Mouse (Mus musculus): ENCODE results near the gene Mfsd5.

Mfsd5 gene

GRCm38 (mm10) chr15:102248131-102248811, 31.0 kb upstream of the Mfsd5 start:
- no peak for DNase-seq

- DNase-seq: no peak
Observed at GRCm38 (mm10) chr15:102248812-102249191, 30.5 kb upstream of the Mfsd5 start.

GRCm38 (mm10) chr15:102249251-102249691, 30.0 kb upstream of the Mfsd5 start:
- no peak for DNase-seq

DNA sequence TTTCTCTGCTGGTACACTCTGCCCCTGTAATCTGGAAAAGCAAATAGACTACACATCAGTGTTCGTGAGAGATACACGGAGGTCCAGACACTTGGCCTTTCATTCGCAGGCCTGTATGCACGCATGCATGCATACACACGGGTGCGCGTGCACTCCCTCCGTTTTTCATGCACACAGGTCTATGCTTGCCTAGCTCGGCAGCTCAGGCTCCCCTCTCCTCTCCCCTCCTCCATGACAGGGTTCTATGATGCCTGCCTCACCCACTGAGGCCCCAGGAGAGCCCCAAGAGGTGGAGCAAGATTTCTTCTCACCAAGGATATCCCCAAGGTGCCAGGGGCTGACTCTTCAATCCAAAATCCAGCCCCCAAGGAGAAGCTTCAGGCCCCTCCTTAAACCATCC, 29.3 kb upstream of the Mfsd5 start:
- no peak for DNase-seq

DNA sequence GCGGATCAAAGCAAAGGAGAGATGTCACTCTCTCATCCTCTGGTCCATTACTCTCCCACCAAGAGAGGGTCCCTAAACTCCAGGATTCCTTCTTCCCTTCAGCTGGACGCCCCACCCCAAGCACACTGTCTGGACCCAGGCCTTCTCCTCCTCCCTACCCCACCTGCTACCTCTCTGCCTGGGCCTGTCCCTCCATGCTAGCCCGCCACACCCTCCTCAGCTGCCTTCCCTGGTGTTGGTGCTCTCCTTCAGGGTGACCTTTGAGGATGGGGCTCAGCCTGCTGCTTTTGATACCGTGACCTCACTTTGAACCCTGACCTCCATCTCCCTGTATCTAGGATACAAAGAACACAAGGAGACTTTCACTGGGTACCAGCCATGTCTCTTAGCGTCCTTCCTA, 28.7 kb upstream of the Mfsd5 start:
- DNase-seq: no peak

DNA sequence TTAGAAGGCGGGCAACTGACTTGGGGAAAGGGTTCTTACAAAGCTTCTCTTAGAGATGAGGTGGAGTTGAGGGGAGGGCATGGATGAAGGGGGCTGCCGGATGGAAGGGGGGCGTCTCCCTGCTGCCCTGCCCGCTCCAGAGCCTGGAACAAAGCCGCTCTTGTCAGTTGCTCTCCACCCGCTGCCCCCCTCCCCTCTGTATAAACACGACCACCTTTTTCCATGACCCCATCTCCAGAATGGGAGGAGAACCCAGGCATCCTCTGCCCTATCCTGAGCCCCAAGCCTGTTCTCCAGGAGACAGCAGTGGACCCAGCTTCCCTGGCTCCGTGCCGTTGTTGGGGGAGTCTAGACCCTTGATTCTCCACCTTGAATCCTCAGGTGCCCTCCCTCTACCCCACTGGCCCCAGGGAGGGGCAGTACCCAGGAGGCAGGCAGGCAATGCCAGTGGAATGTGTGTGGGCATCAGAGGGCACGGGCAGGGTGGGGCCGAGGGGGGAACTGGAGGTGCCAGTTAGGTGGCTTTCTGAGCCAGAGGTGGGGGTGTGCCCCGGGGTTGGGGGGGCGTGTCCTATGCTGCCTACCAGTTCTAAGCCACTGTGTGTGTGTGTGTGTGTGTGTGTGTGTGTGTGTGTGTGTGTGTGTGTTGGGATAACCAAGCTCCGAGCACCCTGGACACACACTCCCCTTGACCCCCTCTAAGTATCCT, 23.6 kb upstream of the Mfsd5 start:
- no peak for DNase-seq

- DNase-seq: no peak
Observed at GRCm38 (mm10) chr15:102256431-102257201, 22.6 kb upstream of the Mfsd5 start.

GRCm38 (mm10) chr15:102257202-102258075, 21.8 kb upstream of the Mfsd5 start, which contains the start of gene Rarg:
Rarg (minus strand) TSS chr15:102257517.
- no peak for DNase-seq

DNA sequence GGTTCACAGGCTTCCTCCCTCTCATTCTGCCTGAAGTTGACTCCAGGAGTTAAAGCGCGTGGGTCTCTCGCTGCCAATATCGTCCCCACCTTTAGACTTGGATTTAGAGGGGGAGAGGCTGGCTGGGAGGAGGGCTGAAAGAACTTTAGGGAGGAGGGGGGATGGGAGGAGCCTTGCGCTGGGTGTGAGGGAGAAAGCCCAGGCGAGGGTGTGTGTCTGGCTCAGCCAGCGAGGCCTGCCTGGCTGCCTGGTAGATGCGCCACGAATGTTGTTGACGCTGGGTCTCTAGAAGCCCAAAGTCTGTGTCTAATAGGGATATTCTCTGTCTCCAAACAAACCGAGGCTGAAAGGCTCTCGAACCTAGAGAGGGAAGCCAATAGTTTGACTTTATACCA, 21.2 kb upstream of the Mfsd5 start:
- no peak for DNase-seq

DNA sequence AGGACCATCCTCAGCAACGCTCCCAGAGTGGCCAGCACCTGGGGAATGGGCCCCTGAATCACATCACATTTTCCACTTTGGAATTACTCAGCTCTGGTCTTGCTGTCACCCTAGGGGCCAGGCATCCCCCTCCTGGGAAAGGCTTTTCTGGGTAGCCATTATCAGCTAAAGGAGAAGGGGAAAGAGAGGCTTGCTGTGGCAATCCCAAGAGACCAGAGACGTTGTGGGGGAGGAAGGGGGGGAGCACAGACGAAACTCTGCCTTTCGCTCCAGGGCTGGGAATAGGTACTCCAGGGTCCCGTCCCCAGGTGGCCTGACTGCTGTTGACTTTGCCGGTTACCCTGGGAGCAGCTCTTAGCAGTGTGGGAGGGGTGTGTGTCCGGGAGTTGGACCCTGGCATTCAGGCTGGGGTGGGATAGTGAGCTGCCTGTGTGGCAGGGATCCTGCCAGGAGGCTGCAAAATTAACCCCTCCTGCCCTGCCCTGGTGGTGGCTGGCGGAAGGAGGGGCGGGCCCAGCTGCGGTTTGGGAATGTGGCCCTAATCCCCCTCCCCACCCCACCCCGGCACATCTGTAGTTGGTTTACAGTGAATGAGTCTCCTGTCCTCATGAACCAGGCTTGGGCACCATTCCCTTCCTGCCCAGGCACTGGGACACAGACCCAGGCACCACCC, 20.5 kb upstream of the Mfsd5 start:
- DNase-seq: no peak

DNA sequence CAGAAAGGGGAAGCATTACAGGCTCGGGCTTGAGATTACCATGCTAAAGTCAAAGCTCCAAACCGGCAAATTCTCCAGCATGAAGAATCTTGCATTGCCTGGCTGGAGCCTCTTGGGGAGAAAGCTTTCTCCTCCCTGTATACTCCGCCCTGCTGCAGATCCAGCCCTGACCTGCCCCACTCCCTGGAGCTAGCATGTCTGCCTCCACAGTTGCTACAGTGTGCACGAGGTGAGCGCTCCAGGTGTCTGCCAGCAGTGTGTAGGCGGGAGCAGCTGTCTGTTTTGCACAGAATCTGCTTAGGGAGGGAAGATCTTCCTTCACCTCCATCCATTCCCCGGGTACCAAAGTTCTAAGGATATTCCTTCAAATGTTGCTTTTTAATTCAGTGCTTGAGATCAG, 16.7 kb upstream of the Mfsd5 start:
- no peak for DNase-seq

DNA sequence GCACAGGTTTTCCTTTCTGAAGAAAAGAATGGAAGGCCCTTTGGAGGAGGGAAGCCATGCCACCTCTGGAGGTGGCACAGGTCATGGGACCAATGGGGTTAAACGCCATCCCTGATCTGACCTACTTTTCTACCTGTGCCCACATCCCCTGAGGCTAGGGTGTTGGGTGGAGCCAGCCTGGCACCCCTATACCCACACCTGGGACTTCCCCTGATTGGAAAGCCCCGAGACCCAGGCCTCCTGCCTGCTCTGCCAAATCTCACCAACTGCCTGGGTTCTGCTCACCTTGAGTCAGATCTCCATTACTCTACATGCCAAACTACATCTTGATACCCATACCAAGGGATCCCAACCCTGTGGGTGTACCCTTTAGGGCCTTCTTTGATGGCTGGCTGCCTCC, 16.2 kb upstream of the Mfsd5 start:
- no peak for DNase-seq

- no peak for DNase-seq
Observed at GRCm38 (mm10) chr15:102265548-102265947, 13.7 kb upstream of the Mfsd5 start.

DNA sequence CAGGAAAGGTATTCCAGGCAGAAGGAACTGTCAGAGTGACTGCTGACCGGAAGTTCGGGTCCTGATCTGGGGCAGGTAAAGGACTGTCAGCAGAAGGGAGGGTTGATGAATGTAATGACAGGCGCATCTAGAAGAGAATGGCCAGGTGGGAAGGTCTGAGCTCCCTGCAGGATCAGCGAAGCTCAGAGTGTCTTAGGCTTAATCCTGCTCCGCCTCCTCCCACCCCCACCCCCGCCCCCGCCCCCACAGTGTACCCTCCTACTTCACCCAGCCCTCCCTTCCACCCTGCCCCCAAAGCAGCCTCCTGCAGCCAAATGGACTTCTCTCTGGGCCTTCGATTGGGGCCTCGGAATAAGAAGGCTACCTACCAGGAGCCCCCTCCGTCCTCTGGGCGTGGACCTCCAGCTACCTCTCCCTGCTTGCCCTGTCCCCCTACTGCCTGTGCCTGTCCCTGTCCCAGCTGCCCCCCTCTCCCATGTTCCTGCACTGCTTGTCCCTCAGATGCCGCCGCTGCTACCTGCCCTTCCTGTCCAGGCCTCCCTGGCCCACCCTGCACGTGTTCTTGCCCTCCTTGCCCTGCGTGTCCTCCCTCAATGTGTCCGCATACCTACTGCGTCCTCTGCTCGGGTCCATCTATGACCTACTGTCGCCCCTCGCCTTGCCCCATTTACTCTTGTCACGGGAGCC, 8.8 kb upstream of the Mfsd5 start, which contains the start of gene Gm9918:
Gene Gm9918, plus strand, starts transcription at position 290 of the 687 bp plus-strand sequence.
- DNase-seq: no peak

- no peak for DNase-seq
Observed at GRCm38 (mm10) chr15:102271441-102271840, 7.8 kb upstream of the Mfsd5 start.

- no peak for DNase-seq
Observed at GRCm38 (mm10) chr15:102273982-102274716, 5.1 kb upstream of the Mfsd5 start.

DNA sequence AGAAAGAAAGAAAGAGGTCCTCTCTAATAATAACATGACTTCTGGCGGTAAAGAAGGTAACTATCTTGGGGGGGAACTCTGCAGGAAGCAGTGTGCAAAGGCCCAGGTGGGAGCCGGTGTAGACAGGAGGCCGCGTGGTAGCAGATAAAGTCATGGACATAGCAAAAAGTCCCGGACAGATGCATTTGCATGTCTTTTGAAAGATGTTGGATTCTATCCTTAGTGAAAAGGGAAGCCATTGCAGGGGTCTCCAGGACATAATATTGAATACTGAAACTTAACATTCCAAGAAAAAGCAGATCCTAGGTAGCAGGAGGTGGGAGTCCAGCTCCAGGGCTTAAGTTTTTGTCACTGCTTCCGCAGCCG, 545 bp upstream of the Mfsd5 start:
- DNase-seq: peak; percentile 19

DNA sequence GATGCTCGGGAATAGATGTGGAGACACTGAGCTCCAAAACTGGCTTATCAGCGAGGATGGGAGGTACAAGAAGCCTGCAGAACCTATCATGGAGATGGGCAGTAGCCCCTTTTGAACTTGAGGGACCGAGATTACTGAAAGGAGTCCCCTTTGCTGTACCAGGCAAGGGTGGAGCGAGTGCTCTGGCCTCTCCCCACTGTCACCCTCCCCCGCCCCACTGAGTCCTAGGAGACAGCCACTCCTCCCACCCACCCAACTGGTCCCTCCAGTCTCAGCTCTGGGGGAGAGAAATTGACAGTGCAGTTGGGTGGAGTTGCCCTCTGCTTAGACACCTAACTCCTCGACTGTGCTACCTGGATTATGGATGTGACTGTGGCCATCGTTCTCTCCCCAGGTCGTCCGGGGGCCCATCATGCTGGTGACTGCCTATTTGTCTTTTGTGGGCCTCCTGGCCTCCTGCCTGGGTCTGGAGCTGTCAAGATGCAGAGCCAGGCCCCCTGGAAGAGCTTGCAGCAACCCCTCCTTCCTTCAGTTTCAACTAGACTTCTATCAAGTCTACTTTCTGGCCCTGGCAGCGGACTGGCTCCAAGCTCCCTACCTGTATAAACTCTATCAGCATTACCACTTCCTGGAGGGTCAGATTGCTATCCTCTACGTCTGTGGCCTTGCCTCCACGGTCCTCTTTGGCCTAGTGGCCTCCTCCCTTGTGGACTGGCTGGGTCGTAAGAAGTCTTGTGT, 698 bp downstream of the Mfsd5 start:
- no peak for DNase-seq

DNA sequence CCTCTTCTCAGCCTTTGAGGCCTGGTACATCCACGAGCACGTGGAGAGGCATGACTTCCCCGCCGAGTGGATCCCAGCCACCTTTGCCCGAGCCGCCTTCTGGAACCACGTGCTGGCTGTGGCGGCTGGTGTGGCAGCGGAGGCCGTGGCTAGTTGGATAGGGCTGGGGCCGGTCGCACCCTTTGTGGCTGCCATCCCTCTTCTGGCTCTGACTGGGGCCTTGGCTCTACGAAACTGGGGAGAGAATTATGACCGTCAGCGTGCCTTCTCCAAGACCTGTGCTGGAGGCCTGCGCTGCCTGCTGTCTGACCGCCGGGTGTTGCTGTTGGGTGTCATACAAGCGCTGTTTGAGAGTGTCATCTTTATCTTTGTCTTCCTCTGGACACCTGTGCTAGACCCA, 1.4 kb downstream of the Mfsd5 start:
- DNase-seq: no peak

All from thymus, postnatal 25 days (tissue).